Mouse (Mus musculus): ENCODE measurements at regions not wholly inside any gene's neighbourhood (a gene's known extent, or its start where the extent isn't known, plus 50 kb on each side); places are given as distances from the start of the nearest gene placed in this dataset.

- DNase-seq (ENCODE audit: low read depth) = no peak
Measured at GRCm38 (mm10) chr4:9218380-9218779, 979.5 kb upstream of the Car8 start.

GRCm38 (mm10) chr4:9208606-9209005, 969.8 kb upstream of the Car8 start:
- no peak for DNase-seq (ENCODE audit: low read depth)

GRCm38 (mm10) chr4:9200012-9200411, 961.2 kb upstream of the Car8 start:
- DNase-seq (ENCODE audit: low read depth) = no peak

GRCm38 (mm10) chr4:9196435-9196834, 957.6 kb upstream of the Car8 start:
- DNase-seq (ENCODE audit: low read depth) = no peak

GRCm38 (mm10) chr4:9193121-9193520, 954.3 kb upstream of the Car8 start:
- DNase-seq (ENCODE audit: low read depth) = no peak

- no peak for DNase-seq (ENCODE audit: low read depth)
Measured at GRCm38 (mm10) chr4:9185156-9185875, 946.5 kb upstream of the Car8 start.

- DNase-seq (ENCODE audit: low read depth) = no peak
Measured at GRCm38 (mm10) chr4:9184451-9185121, 945.7 kb upstream of the Car8 start.

GRCm38 (mm10) chr4:9174365-9174764, 935.5 kb upstream of the Car8 start:
- DNase-seq (ENCODE audit: low read depth) = no peak

- DNase-seq (ENCODE audit: low read depth) = no peak
Measured at GRCm38 (mm10) chr4:9162374-9162773, 923.5 kb upstream of the Car8 start.

- DNase-seq (ENCODE audit: low read depth) = no peak
Measured at GRCm38 (mm10) chr4:9161814-9162133, 922.9 kb upstream of the Car8 start.

- DNase-seq (ENCODE audit: low read depth) = no peak
Measured at GRCm38 (mm10) chr4:9161068-9161813, 922.4 kb upstream of the Car8 start.

GRCm38 (mm10) chr4:9147732-9148131, 908.9 kb upstream of the Car8 start:
- no peak for DNase-seq (ENCODE audit: low read depth)

- no peak for DNase-seq (ENCODE audit: low read depth)
Measured at GRCm38 (mm10) chr4:9144226-9145215, 905.7 kb upstream of the Car8 start.

- no peak for DNase-seq (ENCODE audit: low read depth)
Measured at GRCm38 (mm10) chr4:9143087-9143486, 904.2 kb upstream of the Car8 start.

GRCm38 (mm10) chr4:9141946-9142683, 903.3 kb upstream of the Car8 start:
- no peak for DNase-seq (ENCODE audit: low read depth)

- no peak for DNase-seq (ENCODE audit: low read depth)
Measured at GRCm38 (mm10) chr4:9140691-9141090, 901.9 kb upstream of the Car8 start.

GRCm38 (mm10) chr4:9136657-9137056, 897.8 kb upstream of the Car8 start:
- no peak for DNase-seq (ENCODE audit: low read depth)

GRCm38 (mm10) chr4:9136188-9136569, 897.3 kb upstream of the Car8 start:
- no peak for DNase-seq (ENCODE audit: low read depth)

GRCm38 (mm10) chr4:9135481-9136187, 896.8 kb upstream of the Car8 start:
- DNase-seq (ENCODE audit: low read depth) = peak; percentile 89

- DNase-seq (ENCODE audit: low read depth) = no peak
Measured at GRCm38 (mm10) chr4:9133695-9134094, 894.9 kb upstream of the Car8 start.
